Mouse (Mus musculus) midbrain, embryonic 15.5 days (tissue): ENCODE measurements around the gene Fbxo46. TPM values are rescaled to one million over a fixed set of nuclear protein-coding genes. Genes with fewer than 3 reads are reported as not detected.

Source experiments
- ATAC-seq: fragments of 200-750 bp; cut with Nextera tagmentation; replicated peaks from 2 replicates; pipeline ENCODE4 v1.8.0; 2017; ENCODE audit warnings: moderate TSS enrichment
- H3K27ac ChIP-seq: fragments of 300-500 bp; sonication (generic); 2 replicates; pipeline ENCODE4 v1.5.1; 2015; ENCODE audit warnings: mild to moderate bottlenecking, inconsistent platforms
- H3K27me3 ChIP-seq: fragments of 300-500 bp; sonication (generic); replicated peaks from 2 replicates; pipeline ENCODE4 v1.6.1; 2015; ENCODE audit warnings: inconsistent platforms
- H3K36me3 ChIP-seq: fragments of 300-500 bp; sonication (generic); replicated peaks from 2 replicates; pipeline ENCODE4 v1.6.1; 2015; ENCODE audit warnings: inconsistent platforms
- H3K4me1 ChIP-seq: fragments of 300-500 bp; sonication (generic); 2 replicates; pipeline ENCODE4 v1.6.1; 2015; ENCODE audit warnings: inconsistent platforms
- H3K4me2 ChIP-seq: fragments of 300-500 bp; sonication (generic); 2 replicates; pipeline ENCODE4 v1.6.1; 2015; ENCODE audit warnings: inconsistent platforms, mild to moderate bottlenecking, moderate library complexity
- H3K4me3 ChIP-seq: fragments of 300-500 bp; sonication (generic); 2 replicates; pipeline ENCODE4 v1.5.1; 2015; ENCODE audit warnings: mild to moderate bottlenecking, inconsistent platforms
- H3K9ac ChIP-seq: fragments of 300-500 bp; sonication (generic); 2 replicates; pipeline ENCODE4 v1.6.1; 2015; ENCODE audit warnings: mild to moderate bottlenecking, inconsistent platforms
- H3K9me3 ChIP-seq: fragments of 300-500 bp; sonication (generic); 2 replicates; pipeline ENCODE4 v1.6.1; 2016; ENCODE audit warnings: inconsistent platforms
- WGBS: fragments of 180-500 bp; shearing (Covaris S2); methylation state at CpG from one replicate; pipeline ENCODE4 v1.1.7; 2015; ENCODE audit warnings: mixed read lengths; 5-methylcytosine and 5-hydroxymethylcytosine counted together
- polyA plus RNA-seq: library from polyadenylated mRNA; unstranded; fragments of >200 nt; fragmentation: Nextera tagmentation; extraction: Ambion mirVana; gene quantifications from 2 replicates; pipeline ENCODE4 v1.2.1, GENCODE M21; 2015

Fbxo46 gene
- polyA plus RNA-seq, 1 experiment from 2014 or later: 21.4 TPM

GRCm38 (mm10) chr7:19094471-19094825 lies 25.2 kb upstream of the Fbxo46 start, which contains the start of gene Six5:
TSS of gene Six5 (plus strand) at chr7:19094594.
- Histone ChIP-seq H3K4me3 (peak within 1 kb of the TSS; percentile 49), H3K9me3 (no peaks in the 10 kb centered on the region), H3K36me3 (peaks cover 3% of the 10 kb centered on the region; the same call in 1 of the 2 replicates), H3K27me3 (peaks cover 27% of the 10 kb centered on the region), H3K4me2 (peak within 1 kb of the TSS; percentile 96), H3K27ac (peak within 1 kb of the TSS; percentile 66), H3K4me1 (peaks cover 46% of the 10 kb centered on the region), H3K9ac (peak within 1 kb of the TSS; percentile 46)
- no peak for ATAC-seq
- WGBS: 1% methylated on average over 14 of the region's 36 CpGs

GRCm38 (mm10) chr7:19094826-19095750 lies 24.6 kb upstream of the Fbxo46 start:
- ATAC-seq: peak; percentile 3; the same call in 1 of the 2 replicates
- H3K4me1 ChIP-seq: peaks cover 46% of the 10 kb centered on the region
- WGBS: under 1% methylated on average over 81 of the region's 87 CpGs

DNA sequence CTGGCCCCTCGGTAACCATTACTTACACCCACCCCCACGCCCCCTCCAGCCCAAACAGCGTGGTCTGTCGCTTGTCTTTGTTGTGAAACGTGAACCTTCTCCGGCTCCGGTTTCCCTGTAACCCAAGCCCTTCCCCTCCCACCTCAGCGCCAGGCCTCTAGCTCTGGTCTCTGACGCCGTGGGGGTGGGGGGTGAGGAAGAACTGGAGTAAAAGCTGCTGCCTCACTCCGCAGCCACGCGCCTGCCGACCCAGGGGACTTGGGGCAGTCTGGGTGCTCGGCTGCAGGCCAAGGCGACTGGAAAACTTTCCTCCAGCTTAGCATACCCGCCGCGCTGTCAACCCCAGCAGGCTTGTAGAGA lies 23.9 kb upstream of the Fbxo46 start:
- peaks cover 25% of the 10 kb centered on the region for H3K27me3 ChIP-seq
- ATAC-seq: no peak; the same call in 1 of the 2 replicates
- H3K4me1 ChIP-seq: peaks cover 46% of the 10 kb centered on the region
- H3K4me2 ChIP-seq: peak overlapping the region; percentile 96
- H3K9me3 ChIP-seq: no peaks in the 10 kb centered on the region
- H3K4me3 ChIP-seq: peak overlapping the region; percentile 49
- H3K36me3 ChIP-seq: peaks cover 3% of the 10 kb centered on the region; the same call in 1 of the 2 replicates
- H3K27ac ChIP-seq: no peak overlapping the region
- WGBS: under 1% methylated on average over 19 of the region's 19 CpGs
- 0 out of 2 replicates have a peak overlapping the region, but pooled peaks have one; percentile 46 for H3K9ac ChIP-seq

More at GRCm38 (mm10) chr7:19094826-19095750, 24.6 kb upstream of the Fbxo46 start:
- Histone ChIP-seq H3K4me2 (peak overlapping the region; percentile 96), H3K27me3 (peaks cover 27% of the 10 kb centered on the region), H3K9ac (peak overlapping the region; percentile 46), H3K27ac (peak overlapping the region; percentile 66), H3K4me3 (peak overlapping the region; percentile 49), H3K36me3 (peaks cover 3% of the 10 kb centered on the region; the same call in 1 of the 2 replicates), H3K9me3 (no peaks in the 10 kb centered on the region)

GRCm38 (mm10) chr7:19096421-19096976 lies 23.2 kb upstream of the Fbxo46 start:
- peaks cover 46% of the 10 kb centered on the region for H3K4me1 ChIP-seq

GRCm38 (mm10) chr7:19097217-19097616 lies 22.4 kb upstream of the Fbxo46 start:
- peaks cover 42% of the 10 kb centered on the region for H3K4me1 ChIP-seq
- no peaks in the 10 kb centered on the region for H3K36me3 ChIP-seq
- no peak overlapping the region for H3K9ac ChIP-seq
- no peaks in the 10 kb centered on the region for H3K9me3 ChIP-seq
- no peak for ATAC-seq
- H3K4me2 ChIP-seq: no peak overlapping the region
- H3K4me3 ChIP-seq: no peak overlapping the region
- peaks cover 11% of the 10 kb centered on the region for H3K27me3 ChIP-seq
- 61% methylated on average over 2 of the region's 2 CpGs for WGBS
- no peak overlapping the region for H3K27ac ChIP-seq

More at GRCm38 (mm10) chr7:19096421-19096976, 23.2 kb upstream of the Fbxo46 start:
- no peak for ATAC-seq
- H3K4me3 ChIP-seq: peak overlapping the region; percentile 49; the same call in 1 of the 2 replicates
- H3K27me3 ChIP-seq: peaks cover 17% of the 10 kb centered on the region
- 56% methylated on average over 5 of the region's 5 CpGs for WGBS
- no peak overlapping the region for H3K9ac ChIP-seq
- no peak overlapping the region for H3K27ac ChIP-seq
- H3K36me3 ChIP-seq: peaks cover 3% of the 10 kb centered on the region; the same call in 1 of the 2 replicates
- peak overlapping the region; percentile 96 for H3K4me2 ChIP-seq
- no peaks in the 10 kb centered on the region for H3K9me3 ChIP-seq

DNA sequence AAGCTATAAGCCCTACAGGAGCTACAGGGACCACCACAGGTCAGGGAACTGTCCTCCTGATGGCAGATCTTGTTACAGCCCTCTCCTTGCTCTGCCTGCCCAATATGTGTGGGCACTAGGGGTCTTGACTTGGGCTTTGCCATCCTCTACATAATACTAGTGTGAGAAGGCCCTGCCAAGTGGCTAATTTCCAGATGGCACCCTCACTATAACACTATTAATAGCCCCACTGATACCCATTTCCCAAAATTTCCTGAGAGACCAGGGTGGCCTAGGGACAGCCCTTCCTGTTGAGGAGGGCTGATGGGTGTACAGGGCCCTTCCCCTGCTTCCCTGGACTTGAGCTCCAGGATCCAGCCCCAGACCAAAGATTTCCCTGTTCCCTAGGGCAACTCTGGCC lies 21.8 kb upstream of the Fbxo46 start:
- H3K9ac ChIP-seq: no peak overlapping the region
- no peak for ATAC-seq
- H3K27me3 ChIP-seq: peaks cover 11% of the 10 kb centered on the region
- no peaks in the 10 kb centered on the region for H3K9me3 ChIP-seq
- no peak overlapping the region for H3K27ac ChIP-seq
- no peak overlapping the region for H3K4me2 ChIP-seq
- no peak overlapping the region for H3K4me3 ChIP-seq
- no peaks in the 10 kb centered on the region for H3K36me3 ChIP-seq
- H3K4me1 ChIP-seq: peaks cover 36% of the 10 kb centered on the region

DNA sequence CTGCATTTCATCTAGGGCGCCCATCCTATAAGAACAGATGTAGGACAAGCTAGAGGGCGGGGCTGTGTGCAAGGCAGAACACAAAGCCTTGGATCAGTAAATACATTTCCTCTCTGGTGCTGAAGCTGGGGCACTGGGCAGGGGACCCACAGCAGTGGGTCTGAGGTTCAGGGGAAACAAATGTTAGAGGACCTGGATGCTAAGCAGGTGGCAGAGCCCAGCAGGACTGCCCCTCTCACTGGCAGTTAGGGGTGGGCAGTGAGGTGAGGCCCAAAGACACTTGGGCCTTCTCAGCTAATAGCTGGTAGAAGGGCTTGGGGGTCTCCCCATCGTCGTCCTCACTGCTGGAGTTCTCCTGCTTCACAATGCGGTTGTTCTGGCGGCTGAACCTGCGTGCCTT lies 20.8 kb upstream of the Fbxo46 start:
- 60% methylated on average over 7 of the region's 7 CpGs for WGBS
- peaks cover 27% of the 10 kb centered on the region for H3K4me1 ChIP-seq
- H3K9ac ChIP-seq: no peak overlapping the region
- peaks cover 10% of the 10 kb centered on the region for H3K27me3 ChIP-seq
- no peaks in the 10 kb centered on the region for H3K36me3 ChIP-seq
- no peak overlapping the region for H3K4me2 ChIP-seq
- no peak overlapping the region for H3K27ac ChIP-seq
- no peak for ATAC-seq
- no peak overlapping the region for H3K4me3 ChIP-seq
- H3K9me3 ChIP-seq: no peaks in the 10 kb centered on the region

DNA sequence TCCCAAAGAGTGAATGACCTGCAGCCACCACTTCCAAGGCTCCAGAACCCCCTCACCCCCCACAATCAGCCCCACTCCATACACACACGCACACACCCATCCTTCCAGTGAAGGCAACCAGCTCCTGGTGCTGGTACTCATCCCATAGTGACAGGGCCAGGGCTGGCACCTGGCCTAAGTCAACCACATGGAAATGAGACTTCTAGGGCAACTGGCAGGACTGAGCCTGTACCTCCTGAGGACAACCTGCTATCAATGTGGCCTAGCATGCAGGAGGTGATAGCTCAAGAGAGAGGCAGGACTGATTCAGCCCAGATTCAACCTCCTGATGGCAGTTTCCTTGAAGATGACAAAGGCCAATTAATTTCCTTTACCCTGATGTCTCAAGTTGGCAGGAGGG lies 19.4 kb upstream of the Fbxo46 start:
- Histone ChIP-seq H3K27ac (no peak overlapping the region), H3K9ac (no peak overlapping the region), H3K4me1 (peaks cover 12% of the 10 kb centered on the region), H3K4me3 (no peak overlapping the region), H3K4me2 (no peak overlapping the region), H3K27me3 (no peaks in the 10 kb centered on the region), H3K36me3 (no peaks in the 10 kb centered on the region), H3K9me3 (no peaks in the 10 kb centered on the region)
- ATAC-seq: no peak
- WGBS: 92% methylated on average over 1 of the region's 1 CpGs

GRCm38 (mm10) chr7:19103741-19104140 lies 15.9 kb upstream of the Fbxo46 start:
- Histone ChIP-seq H3K36me3 (no peaks in the 10 kb centered on the region), H3K27ac (no peak overlapping the region), H3K4me3 (no peak overlapping the region), H3K9me3 (no peaks in the 10 kb centered on the region), H3K4me1 (no peaks in the 10 kb centered on the region), H3K9ac (no peak overlapping the region), H3K4me2 (no peak overlapping the region), H3K27me3 (no peaks in the 10 kb centered on the region)
- ATAC-seq: no peak

GRCm38 (mm10) chr7:19104486-19104885 lies 15.2 kb upstream of the Fbxo46 start:
- Histone ChIP-seq H3K9ac (no peak overlapping the region), H3K9me3 (no peaks in the 10 kb centered on the region), H3K4me3 (no peak overlapping the region), H3K27me3 (no peaks in the 10 kb centered on the region), H3K4me2 (no peak overlapping the region), H3K36me3 (no peaks in the 10 kb centered on the region), H3K4me1 (no peaks in the 10 kb centered on the region), H3K27ac (no peak overlapping the region)
- ATAC-seq: no peak
- 80% methylated on average over 2 of the region's 2 CpGs for WGBS

GRCm38 (mm10) chr7:19107436-19107835 lies 12.2 kb upstream of the Fbxo46 start:
- no peak overlapping the region for H3K4me3 ChIP-seq
- no peaks in the 10 kb centered on the region for H3K4me1 ChIP-seq
- H3K27me3 ChIP-seq: no peaks in the 10 kb centered on the region
- 59% methylated on average over 3 of the region's 3 CpGs for WGBS
- no peak overlapping the region for H3K27ac ChIP-seq
- no peak overlapping the region for H3K9ac ChIP-seq
- no peak overlapping the region for H3K4me2 ChIP-seq
- no peak for ATAC-seq
- no peaks in the 10 kb centered on the region for H3K36me3 ChIP-seq
- no peaks in the 10 kb centered on the region for H3K9me3 ChIP-seq

- no peak overlapping the region for H3K4me3 ChIP-seq
- H3K9me3 ChIP-seq: no peaks in the 10 kb centered on the region
- H3K27ac ChIP-seq: no peak overlapping the region
- ATAC-seq: no peak
- 97% methylated on average over 1 of the region's 1 CpGs for WGBS
- no peaks in the 10 kb centered on the region for H3K4me1 ChIP-seq
- H3K36me3 ChIP-seq: no peaks in the 10 kb centered on the region
- no peak overlapping the region for H3K4me2 ChIP-seq
- no peaks in the 10 kb centered on the region for H3K27me3 ChIP-seq
- no peak overlapping the region for H3K9ac ChIP-seq
Measured at GRCm38 (mm10) chr7:19109565-19109964, 10.1 kb upstream of the Fbxo46 start.
